ENCODE assay signal across 8 mouse cellular contexts in the genomic region with DNA sequence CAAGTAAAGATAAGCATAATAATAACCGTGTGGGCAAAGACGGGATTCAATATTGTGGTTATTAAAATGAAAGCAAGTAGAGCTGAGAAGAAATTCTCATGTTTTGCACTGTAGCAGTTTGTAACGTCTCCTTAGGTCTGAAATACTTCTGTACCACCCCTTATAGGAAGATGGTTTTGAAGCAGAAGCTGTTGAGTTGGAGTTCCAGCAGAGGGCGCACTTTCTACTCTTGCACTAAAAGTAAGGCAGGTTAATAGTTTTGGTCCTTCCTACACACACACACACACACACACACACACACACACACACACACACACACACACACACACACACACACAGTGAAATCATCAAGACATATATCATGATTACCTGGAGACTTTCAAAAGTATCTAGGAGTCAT.
DNase-seq lines count a peak whose midpoint lies in the region; ATAC-seq and TF ChIP-seq lines count a peak whose summit lies in the region.

No protein-coding gene starts in this region.

- ATAC-seq in intestine, postnatal 0 days, result no peak
- no peak for ATAC-seq in intestine, embryonic 15.5 days
- no peak for ATAC-seq in embryonic facial prominence, embryonic 11.5 days (replicated peaks; ENCODE audit: insufficient number of reproducible peaks, low FRiP score, low TSS enrichment, low read depth)

- WGBS in intestine, postnatal 0 days, result 24% methylated on average over 4 of the region's 4 CpGs
- 31% methylated on average over 4 of the region's 4 CpGs for WGBS in intestine, embryonic 15.5 days
- WGBS in embryonic facial prominence, embryonic 11.5 days, result 32% methylated on average over 4 of the region's 4 CpGs

- no peak overlapping the region for H3K4me3 ChIP-seq in intestine, postnatal 0 days (ENCODE audit: low read depth, low read length)
- no peak overlapping the region for H3K4me3 ChIP-seq in intestine, embryonic 15.5 days (replicated peaks)
- no peak overlapping the region for H3K4me3 ChIP-seq in embryonic facial prominence, embryonic 11.5 days (ENCODE audit: low read depth, low read length)

- H3K27ac ChIP-seq in intestine, postnatal 0 days (ENCODE audit: low read depth, low read length), result no peak overlapping the region
- no peak overlapping the region for H3K27ac ChIP-seq in intestine, embryonic 15.5 days
- no peak overlapping the region for H3K27ac ChIP-seq in embryonic facial prominence, embryonic 11.5 days (replicated peaks; ENCODE audit: low read depth, low read length)

- peak; percentile 34 for DNase-seq in 3T3-L1 (ENCODE audit: low read depth, low spot score)
- DNase-seq in B cell, adult 2 months, result peak; percentile 2 to 21
- peak; percentile 57 for DNase-seq in embryonic facial prominence, embryonic 11.5 days (ENCODE audit: low spot score)
- peak; percentile 54 for DNase-seq in mesoderm, embryonic 11.5 days (ENCODE audit: low read depth, low spot score)
- DNase-seq in gastrocnemius, postnatal 25 days, result no peak
- DNase-seq in lung, postnatal 36 days, result no peak

- peak; percentile 49 for TF ChIP-seq CTCF in intestine, postnatal 0 days (IDR thresholded peaks at IDR 0.05; ENCODE audit: low read depth)

- no peak overlapping the region for H3K4me2 ChIP-seq in intestine, postnatal 0 days (replicated peaks; ENCODE audit: low read depth)
- H3K4me2 ChIP-seq in intestine, embryonic 15.5 days (replicated peaks), result no peak overlapping the region
- no peak overlapping the region for H3K4me2 ChIP-seq in embryonic facial prominence, embryonic 11.5 days (ENCODE audit: low read depth, low read length)

- no peaks in the 10 kb centered on the region for H3K27me3 ChIP-seq in intestine, postnatal 0 days (replicated peaks; ENCODE audit: control insufficient read depth, insufficient read depth, low read length)
- H3K27me3 ChIP-seq in intestine, embryonic 15.5 days (replicated peaks), result no peaks in the 10 kb centered on the region
- no peaks in the 10 kb centered on the region for H3K27me3 ChIP-seq in embryonic facial prominence, embryonic 11.5 days (ENCODE audit: control insufficient read depth, insufficient read depth, low read length)

- H3K36me3 ChIP-seq in intestine, postnatal 0 days (ENCODE audit: control insufficient read depth, insufficient read depth), result no peaks in the 10 kb centered on the region
- H3K36me3 ChIP-seq in intestine, embryonic 15.5 days, result no peaks in the 10 kb centered on the region
- H3K36me3 ChIP-seq in embryonic facial prominence, embryonic 11.5 days (replicated peaks; ENCODE audit: control insufficient read depth, insufficient read depth, low read depth, low read length), result no peaks in the 10 kb centered on the region

- H3K4me1 ChIP-seq in intestine, postnatal 0 days (replicated peaks; ENCODE audit: control insufficient read depth, insufficient read depth, low read length), result no peaks in the 10 kb centered on the region
- no peaks in the 10 kb centered on the region for H3K4me1 ChIP-seq in intestine, embryonic 15.5 days (replicated peaks)
- no peaks in the 10 kb centered on the region for H3K4me1 ChIP-seq in embryonic facial prominence, embryonic 11.5 days (ENCODE audit: control insufficient read depth, insufficient read depth, low read length)

- H3K9ac ChIP-seq in intestine, postnatal 0 days (ENCODE audit: low read depth, low read length), result no peak overlapping the region
- no peak overlapping the region for H3K9ac ChIP-seq in intestine, embryonic 15.5 days
- H3K9ac ChIP-seq in embryonic facial prominence, embryonic 11.5 days (replicated peaks; ENCODE audit: low read length), result no peak overlapping the region

- H3K9me3 ChIP-seq in intestine, postnatal 0 days (ENCODE audit: control insufficient read depth), result no peaks in the 10 kb centered on the region
- no peaks in the 10 kb centered on the region for H3K9me3 ChIP-seq in intestine, embryonic 15.5 days
- no peaks in the 10 kb centered on the region for H3K9me3 ChIP-seq in embryonic facial prominence, embryonic 11.5 days (replicated peaks; ENCODE audit: control insufficient read depth, low read length)

Comparison
In these comparisons a context has a peak if more than half of its experiments do, and no peak if none do; other contexts are left out.
1. DNase-seq: peak in 3T3-L1 (single experiment), B cell, adult 2 months (2 of 2), embryonic facial prominence, embryonic 11.5 days (single experiment) and mesoderm, embryonic 11.5 days (single experiment); none in gastrocnemius, postnatal 25 days (single experiment) and lung, postnatal 36 days (single experiment).